Mouse (Mus musculus) forebrain, embryonic 16.5 days (tissue): ENCODE results near the gene Zfp637. TPM values are rescaled to one million over a fixed set of nuclear protein-coding genes. Genes with fewer than 3 reads are reported as not detected.

Source experiments
- ATAC-seq: fragments of 200-750 bp; cut with Nextera tagmentation; 2 replicates; pipeline ENCODE4 v1.8.0; 2017; ENCODE audit warnings: mild to moderate bottlenecking, moderate library complexity
- H3K27ac ChIP-seq: fragments of 300-500 bp; sonication (generic); 2 replicates; pipeline ENCODE4 v1.5.1; 2014; ENCODE audit warnings: low read length, control low read depth
- H3K27me3 ChIP-seq: fragments of 300-500 bp; sonication (generic); replicated peaks from 2 replicates; pipeline ENCODE4 v1.6.1; 2014; ENCODE audit warnings: low read length; ENCODE audit not compliant: control insufficient read depth, insufficient read depth
- H3K36me3 ChIP-seq: fragments of 300-500 bp; sonication (generic); 2 replicates; pipeline ENCODE4 v1.6.1; 2014; ENCODE audit not compliant: control insufficient read depth, insufficient read depth
- H3K4me1 ChIP-seq: fragments of 300-500 bp; sonication (generic); replicated peaks from 2 replicates; pipeline ENCODE4 v1.6.1; 2014; ENCODE audit warnings: low read length; ENCODE audit not compliant: control insufficient read depth, insufficient read depth
- H3K4me2 ChIP-seq: fragments of 300-500 bp; sonication (generic); 2 replicates; pipeline ENCODE4 v1.6.1; 2014; ENCODE audit warnings: mild to moderate bottlenecking, low read length, control low read depth
- H3K4me3 ChIP-seq: fragments of 300-500 bp; sonication (generic); replicated peaks from 2 replicates; pipeline ENCODE4 v1.5.1; 2014; ENCODE audit warnings: mild to moderate bottlenecking, low read length, control low read depth
- H3K9ac ChIP-seq: fragments of 300-500 bp; sonication (generic); replicated peaks from 2 replicates; pipeline ENCODE4 v1.6.1; 2014; ENCODE audit warnings: low read depth, low read length, control low read depth
- H3K9me3 ChIP-seq: fragments of 300-500 bp; sonication (generic); 2 replicates; pipeline ENCODE4 v1.6.1; 2016; ENCODE audit warnings: low read length; ENCODE audit not compliant: control insufficient read depth
- WGBS: fragments of 180-500 bp; shearing (Covaris S2); extraction: QIAGEN DNeasy Blood & Tissue Kit; methylation state at CpG from one replicate; pipeline ENCODE4 v1.1.7; 2014; 5-methylcytosine and 5-hydroxymethylcytosine counted together
- polyA plus RNA-seq: library from polyadenylated mRNA; unstranded; fragments of >200 nt; fragmentation: Nextera tagmentation; extraction: Ambion mirVana; gene quantifications from 2 replicates; pipeline ENCODE4 v1.2.1, GENCODE M21; 2015

Gene Zfp637
- polyA plus RNA-seq, 1 experiment from 2014 or later, result 208 TPM

GRCm38 (mm10) chr6:117879408-117880115 is 38.6 kb downstream of the Zfp637 start:
- no peaks in the 10 kb centered on the region for H3K36me3 ChIP-seq
- no peaks in the 10 kb centered on the region for H3K27me3 ChIP-seq
- peak overlapping the region; percentile 83 for H3K9ac ChIP-seq
- peak overlapping the region; percentile 99 for H3K27ac ChIP-seq
- peak overlapping the region; percentile 93 for H3K4me2 ChIP-seq
- peaks cover 10% of the 10 kb centered on the region for H3K4me1 ChIP-seq
- WGBS, result under 1% methylated on average over 67 of the region's 67 CpGs
- ATAC-seq, result peak; percentile 93
- H3K9me3 ChIP-seq, result no peaks in the 10 kb centered on the region
- H3K4me3 ChIP-seq, result peak overlapping the region; percentile 70

- Histone ChIP-seq H3K4me2 (peak overlapping the region; percentile 93), H3K9me3 (no peaks in the 10 kb centered on the region), H3K9ac (peak overlapping the region; percentile 23; the same call in 1 of the 2 replicates), H3K27ac (no peak overlapping the region; the same call in 1 of the 2 replicates), H3K4me1 (peaks cover 10% of the 10 kb centered on the region), H3K36me3 (no peaks in the 10 kb centered on the region), H3K4me3 (peak overlapping the region; percentile 70), H3K27me3 (no peaks in the 10 kb centered on the region)
- 26% methylated on average over 3 of the region's 3 CpGs for WGBS
- no peak for ATAC-seq
These were observed 39.4 kb downstream of the Zfp637 start for GRCm38 (mm10) chr6:117880394-117880838.

- no peak for ATAC-seq
- Histone ChIP-seq H3K4me3 (no peak overlapping the region), H3K27ac (no peak overlapping the region), H3K9me3 (no peaks in the 10 kb centered on the region), H3K4me1 (peaks cover 10% of the 10 kb centered on the region), H3K4me2 (no peak overlapping the region), H3K27me3 (no peaks in the 10 kb centered on the region), H3K36me3 (no peaks in the 10 kb centered on the region), H3K9ac (no peak overlapping the region)
- 43% methylated on average over 7 of the region's 7 CpGs for WGBS
These were observed 40.2 kb downstream of the Zfp637 start for GRCm38 (mm10) chr6:117881229-117881628.

DNA sequence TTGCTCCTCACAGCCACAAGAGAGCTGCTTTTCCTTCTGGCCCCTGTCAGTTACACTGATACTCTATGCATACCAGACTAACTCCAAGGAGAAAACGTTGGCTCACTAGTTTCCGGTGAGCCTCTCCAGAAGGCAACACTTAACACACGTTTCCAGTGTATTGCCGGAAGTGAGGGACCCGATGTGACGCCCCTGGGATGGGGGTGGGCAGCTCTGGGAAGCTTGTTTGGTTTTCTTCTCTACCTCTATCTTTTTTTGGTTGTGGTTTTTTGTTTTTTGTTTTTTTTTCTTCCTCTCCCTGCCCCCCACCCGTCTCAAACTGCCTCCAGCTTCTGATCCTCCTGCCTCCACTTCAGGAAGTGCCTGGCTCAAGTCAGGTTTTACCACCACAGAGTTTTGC is 41.0 kb downstream of the Zfp637 start:
- Histone ChIP-seq H3K27ac (no peak overlapping the region), H3K27me3 (no peaks in the 10 kb centered on the region), H3K9ac (no peak overlapping the region), H3K9me3 (no peaks in the 10 kb centered on the region), H3K36me3 (no peaks in the 10 kb centered on the region), H3K4me1 (peaks cover 10% of the 10 kb centered on the region), H3K4me3 (no peak overlapping the region), H3K4me2 (no peak overlapping the region)
- WGBS, result 87% methylated on average over 7 of the region's 7 CpGs
- no peak for ATAC-seq

GRCm38 (mm10) chr6:117885943-117886342 is 45.0 kb downstream of the Zfp637 start:
- Histone ChIP-seq H3K9ac (no peak overlapping the region), H3K36me3 (no peaks in the 10 kb centered on the region), H3K4me1 (no peaks in the 10 kb centered on the region), H3K4me3 (no peak overlapping the region), H3K4me2 (no peak overlapping the region), H3K9me3 (no peaks in the 10 kb centered on the region), H3K27ac (no peak overlapping the region), H3K27me3 (no peaks in the 10 kb centered on the region)
- ATAC-seq, result no peak
- WGBS, result 91% methylated on average over 2 of the region's 2 CpGs

- Histone ChIP-seq H3K4me1 (no peaks in the 10 kb centered on the region), H3K4me3 (no peak overlapping the region), H3K4me2 (no peak overlapping the region), H3K27ac (no peak overlapping the region), H3K9me3 (no peaks in the 10 kb centered on the region), H3K27me3 (no peaks in the 10 kb centered on the region), H3K9ac (no peak overlapping the region), H3K36me3 (no peaks in the 10 kb centered on the region)
- WGBS, result 61% methylated on average over 1 of the region's 1 CpGs
- no peak for ATAC-seq
These were observed 47.1 kb downstream of the Zfp637 start for GRCm38 (mm10) chr6:117888032-117888431.

GRCm38 (mm10) chr6:117888642-117889096 is 47.7 kb downstream of the Zfp637 start:
- H3K9ac ChIP-seq, result no peak overlapping the region
- 43% methylated on average over 2 of the region's 2 CpGs for WGBS

GRCm38 (mm10) chr6:117890257-117890656 is 49.3 kb downstream of the Zfp637 start:
- WGBS, result 89% methylated on average over 6 of the region's 6 CpGs
- no peak overlapping the region for H3K4me2 ChIP-seq
- ATAC-seq, result no peak
- H3K36me3 ChIP-seq, result no peaks in the 10 kb centered on the region
- no peaks in the 10 kb centered on the region for H3K9me3 ChIP-seq
- H3K4me3 ChIP-seq, result no peak overlapping the region
- no peaks in the 10 kb centered on the region for H3K27me3 ChIP-seq
- no peak overlapping the region for H3K9ac ChIP-seq
- no peaks in the 10 kb centered on the region for H3K4me1 ChIP-seq
- no peak overlapping the region for H3K27ac ChIP-seq

More at GRCm38 (mm10) chr6:117888642-117889096, 47.7 kb downstream of the Zfp637 start:
- Histone ChIP-seq H3K36me3 (no peaks in the 10 kb centered on the region), H3K4me1 (no peaks in the 10 kb centered on the region), H3K4me2 (no peak overlapping the region), H3K27ac (no peak overlapping the region), H3K27me3 (no peaks in the 10 kb centered on the region), H3K4me3 (no peak overlapping the region), H3K9me3 (no peaks in the 10 kb centered on the region)
- ATAC-seq, result no peak

DNA sequence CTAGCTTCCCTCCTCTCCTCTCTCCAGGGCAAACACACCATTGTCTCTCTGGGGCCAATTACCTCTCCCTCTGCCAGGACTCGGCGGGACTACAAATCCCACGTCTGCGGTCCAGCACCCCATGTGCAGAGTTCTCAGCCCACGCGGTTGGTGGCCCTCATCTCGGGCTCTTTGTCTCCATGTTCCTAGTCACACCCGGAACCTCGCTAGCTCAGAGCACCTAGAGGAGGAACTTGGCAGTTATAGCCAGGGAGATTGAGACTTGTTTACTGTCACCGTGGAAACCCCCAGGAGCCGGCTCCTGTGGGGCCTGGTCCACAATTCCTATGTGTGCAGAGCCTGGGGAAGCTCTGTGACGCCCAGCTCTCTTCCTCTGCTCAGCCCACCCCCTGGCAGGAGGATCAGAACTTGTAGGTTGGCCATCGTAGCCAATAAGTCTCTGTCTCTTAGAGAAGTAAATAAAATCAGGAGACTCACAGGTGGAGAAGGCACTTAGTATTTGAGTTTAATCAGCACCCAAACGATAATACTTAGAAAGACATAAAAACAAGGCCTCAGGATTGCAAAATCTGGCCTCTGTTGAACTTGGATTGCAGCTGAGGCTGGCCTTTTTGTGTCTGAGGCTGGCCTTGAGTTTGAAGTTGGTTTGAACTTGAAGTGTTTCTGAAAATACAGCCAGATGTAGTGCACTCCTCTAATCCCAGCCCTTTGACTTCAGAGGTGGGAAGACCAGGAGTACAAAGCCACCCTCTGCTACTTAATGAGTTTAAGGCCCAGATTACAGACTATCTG is 50.6 kb downstream of the Zfp637 start:
- H3K4me3 ChIP-seq, result no peak overlapping the region
- ATAC-seq, result no peak
- 60% methylated on average over 14 of the region's 14 CpGs for WGBS
- no peak overlapping the region for H3K9ac ChIP-seq
- no peak overlapping the region for H3K4me2 ChIP-seq
- H3K27me3 ChIP-seq, result no peaks in the 10 kb centered on the region
- H3K4me1 ChIP-seq, result no peaks in the 10 kb centered on the region
- H3K9me3 ChIP-seq, result no peaks in the 10 kb centered on the region
- H3K36me3 ChIP-seq, result no peaks in the 10 kb centered on the region
- H3K27ac ChIP-seq, result no peak overlapping the region
